Mouse (Mus musculus) spleen, adult 2 months (tissue): Measurements from ENCODE around the gene Gm6993.

ENCODE experiments used
- CTCF ChIP-seq: fragments of 200-500 bp; IDR thresholded peaks from 2 replicates; pipeline ENCODE4 v1.5.1; 2011; ENCODE audit warnings: mild to moderate bottlenecking, inconsistent platforms; ENCODE audit not compliant: insufficient read depth, insufficient read length, insufficient replicate concordance; ENCODE audit errors: extremely low read depth
- POLR2A ChIP-seq: fragments of 200-500 bp; IDR thresholded peaks from 2 replicates; pipeline ENCODE4 v1.6.1; 2011; ENCODE audit warnings: low read depth, low read length, inconsistent platforms

- no peak for TF ChIP-seq POLR2A
- no peak for TF ChIP-seq CTCF
Measured at GRCm38 (mm10) chr12:31225451-31225850, 15.1 kb upstream of the Gm6993 start.
